Mouse (Mus musculus) midbrain, embryonic 11.5 days (tissue): ENCODE measurements around the gene Itga9. TPM values are rescaled to one million over a fixed set of nuclear protein-coding genes. Genes with fewer than 3 reads are reported as not detected.
A peak's percentile ranks its signal among the peaks of the same experiment; 100 is the strongest.

ENCODE experiments used
- ATAC-seq: fragments of 200-750 bp; cut with Nextera tagmentation; 2 replicates; pipeline ENCODE4 v1.8.0; 2017; ENCODE audit warnings: moderate TSS enrichment, moderate library complexity; ENCODE audit not compliant: low FRiP score
- DNase-seq: peaks from one replicate; pipeline ENCODE4 v3.0.0; 2015; ENCODE audit warnings: low spot score; ENCODE audit errors: missing footprints
- H3K27ac ChIP-seq: fragments of 300-500 bp; sonication (generic); 2 replicates; pipeline ENCODE4 v1.5.1; 2014; ENCODE audit warnings: low read depth, low read length
- H3K27me3 ChIP-seq: fragments of 300-500 bp; sonication (generic); 2 replicates; pipeline ENCODE4 v1.6.1; 2014; ENCODE audit warnings: mild to moderate bottlenecking, low read length, moderate library complexity, mixed read lengths; ENCODE audit not compliant: control insufficient read depth, insufficient read depth
- H3K36me3 ChIP-seq: fragments of 300-500 bp; sonication (generic); 2 replicates; pipeline ENCODE4 v1.6.1; 2014; ENCODE audit warnings: mild to moderate bottlenecking, low read length, moderate library complexity, mixed read lengths; ENCODE audit not compliant: control insufficient read depth, insufficient read depth
- H3K4me1 ChIP-seq: fragments of 300-500 bp; sonication (generic); 2 replicates; pipeline ENCODE4 v1.6.1; 2014; ENCODE audit warnings: low read length; ENCODE audit not compliant: control insufficient read depth, insufficient read depth
- H3K4me2 ChIP-seq: fragments of 300-500 bp; sonication (generic); 2 replicates; pipeline ENCODE4 v1.6.1; 2014; ENCODE audit warnings: mild to moderate bottlenecking, moderate library complexity
- H3K4me3 ChIP-seq: fragments of 300-500 bp; sonication (generic); 2 replicates; pipeline ENCODE4 v1.5.1; 2014; ENCODE audit warnings: low read depth, low read length
- H3K9ac ChIP-seq: fragments of 300-500 bp; sonication (generic); 2 replicates; pipeline ENCODE4 v1.6.1; 2014; ENCODE audit warnings: low read length
- H3K9me3 ChIP-seq: fragments of 300-500 bp; sonication (generic); 2 replicates; pipeline ENCODE4 v1.6.1; 2016; ENCODE audit warnings: low read length; ENCODE audit not compliant: control insufficient read depth
- WGBS: fragments of 180-500 bp; shearing (Covaris S2); extraction: QIAGEN DNeasy Blood & Tissue Kit; methylation state at CpG from one replicate; pipeline ENCODE4 v1.1.7; 2014; 5-methylcytosine and 5-hydroxymethylcytosine counted together
- polyA plus RNA-seq: library from polyadenylated mRNA; unstranded; fragments of >200 nt; fragmentation: Nextera tagmentation; extraction: Ambion mirVana; gene quantifications from 2 replicates; pipeline ENCODE4 v1.2.1, GENCODE M21; 2014

Gene Itga9
- polyA plus RNA-seq, 1 experiment from 2014 or later: 4.0 TPM

DNA sequence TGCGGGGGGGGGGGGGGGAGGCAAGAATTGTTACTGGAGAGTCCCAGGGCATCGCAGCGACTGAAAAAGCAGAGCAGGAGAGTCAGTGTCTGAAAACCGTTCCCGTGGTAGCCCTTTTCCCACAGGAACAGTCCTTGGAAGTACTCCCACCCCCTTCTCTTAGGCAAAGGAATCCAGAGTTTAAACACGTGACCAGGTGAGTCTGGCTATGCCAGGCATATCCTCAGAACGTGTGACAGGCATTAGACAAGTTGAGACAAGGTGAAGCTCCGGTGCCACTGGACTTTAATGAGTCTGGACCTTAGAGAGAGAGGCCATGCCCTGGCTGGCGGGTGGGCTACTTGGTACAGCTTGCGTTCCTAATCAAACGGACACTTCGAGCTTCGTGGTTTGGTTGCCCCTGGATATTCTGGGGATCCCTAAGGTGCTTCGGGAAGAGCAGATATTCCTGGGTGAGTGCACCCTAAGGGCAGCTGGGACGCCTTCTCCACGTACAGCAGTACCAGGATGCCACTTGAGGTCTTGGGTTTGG is 318.1 kb downstream of the Itga9 start:
- no peak for ATAC-seq
- Histone ChIP-seq H3K27me3 (no peaks in the 10 kb centered on the region; the same call in 1 of the 2 replicates), H3K27ac (no peak overlapping the region), H3K4me1 (peaks cover 17% of the 10 kb centered on the region; the same call in 1 of the 2 replicates), H3K36me3 (no peaks in the 10 kb centered on the region), H3K4me3 (peak overlapping the region; percentile 63), H3K9ac (peak overlapping the region; percentile 61), H3K4me2 (peak overlapping the region; percentile 97), H3K9me3 (no peaks in the 10 kb centered on the region)
- WGBS: 11% methylated on average over 16 of the region's 16 CpGs
- peak; percentile 90 for DNase-seq

DNA sequence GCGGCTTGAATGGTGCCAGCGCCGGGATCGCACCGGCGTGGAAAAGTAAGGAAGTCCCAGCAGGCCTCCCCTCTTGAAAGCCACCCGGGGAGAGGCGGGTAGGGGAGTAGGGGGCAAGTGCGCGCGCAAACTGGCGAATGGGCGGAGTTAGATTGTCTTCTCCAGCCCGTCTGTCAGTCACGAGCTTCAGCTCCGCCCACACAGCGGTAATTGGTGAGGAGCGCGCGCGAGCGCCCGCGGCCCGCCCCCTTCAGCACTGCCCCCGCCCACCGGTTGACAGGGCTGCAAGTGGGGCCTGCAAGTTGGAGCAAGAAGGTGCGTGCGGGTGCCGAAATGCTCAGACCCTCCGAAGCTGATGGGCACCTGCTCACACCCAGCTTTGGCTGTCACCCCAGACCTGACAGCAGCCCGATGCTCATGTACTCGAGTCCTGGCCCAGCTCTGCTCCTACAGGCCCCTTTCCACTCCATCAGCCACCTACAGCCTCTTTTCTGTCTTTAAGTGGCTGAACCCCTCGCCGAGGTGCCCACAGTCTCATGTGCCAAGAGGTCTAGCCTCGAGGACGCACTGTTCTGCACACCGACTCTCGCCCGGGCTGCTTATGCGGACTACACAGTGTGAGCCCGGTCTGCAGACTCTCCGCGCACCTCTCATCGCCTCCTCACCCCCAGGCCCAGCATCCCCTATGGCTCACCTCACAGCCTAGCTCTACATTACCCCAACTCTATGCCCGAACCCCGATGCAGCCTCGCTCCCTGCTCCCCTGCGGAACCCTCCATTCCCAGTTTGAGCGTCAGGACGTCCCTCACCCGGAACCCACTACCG is 319.0 kb downstream of the Itga9 start:
- ATAC-seq (peak; percentile 90), DNase-seq (peak; percentile 99)
- under 1% methylated on average over 52 of the region's 53 CpGs for WGBS
- H3K9me3 ChIP-seq: no peaks in the 10 kb centered on the region
- no peak overlapping the region; the same call in 1 of the 2 replicates for H3K27ac ChIP-seq
- no peaks in the 10 kb centered on the region; the same call in 1 of the 2 replicates for H3K27me3 ChIP-seq
- peak overlapping the region; percentile 78 for H3K9ac ChIP-seq
- H3K36me3 ChIP-seq: no peaks in the 10 kb centered on the region
- peaks cover 17% of the 10 kb centered on the region; the same call in 1 of the 2 replicates for H3K4me1 ChIP-seq
- H3K4me2 ChIP-seq: peak overlapping the region; percentile 97
- peak overlapping the region; percentile 63 for H3K4me3 ChIP-seq

DNA sequence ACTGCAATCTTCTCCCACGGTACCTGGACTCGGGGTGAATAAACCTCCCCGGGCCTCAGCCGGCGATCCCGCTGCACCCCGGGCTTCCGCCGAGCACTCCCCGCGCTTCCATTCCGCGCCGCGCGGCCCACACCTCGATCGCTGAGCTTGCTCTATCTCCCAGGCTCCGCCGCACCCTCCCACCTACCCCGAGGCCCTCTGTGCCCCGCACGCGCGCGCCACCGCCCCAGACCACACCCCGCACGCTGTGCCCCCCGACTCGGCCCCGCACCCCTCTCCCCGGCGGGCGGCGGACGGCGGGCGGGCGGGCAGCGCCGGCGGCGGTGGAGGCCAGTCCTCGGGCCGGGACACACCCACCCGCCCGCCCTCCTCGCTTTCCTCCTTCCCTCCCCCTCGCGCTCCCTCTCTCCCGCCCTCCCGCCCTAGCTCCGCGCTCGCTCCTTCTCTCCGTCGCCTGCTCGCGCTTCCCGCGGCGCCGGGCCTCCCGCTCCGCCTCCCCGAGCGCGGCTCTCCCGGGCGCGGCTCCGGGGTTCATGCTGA is 319.7 kb downstream of the Itga9 start, which contains the start of gene Ctdspl:
TSS of gene Ctdspl (plus strand) at position 343 of the 540 bp plus-strand sequence.
- no peaks in the 10 kb centered on the region for H3K9me3 ChIP-seq
- H3K4me3 ChIP-seq: peak within 1 kb of the TSS; percentile 63
- peak; percentile 68 for ATAC-seq
- H3K4me2 ChIP-seq: peak within 1 kb of the TSS; percentile 97
- peaks cover 17% of the 10 kb centered on the region; the same call in 1 of the 2 replicates for H3K4me1 ChIP-seq
- H3K27ac ChIP-seq: no peak within 1 kb of the TSS; the same call in 1 of the 2 replicates
- no peaks in the 10 kb centered on the region for H3K36me3 ChIP-seq
- no peak for DNase-seq
- WGBS: under 1% methylated on average over 33 of the region's 73 CpGs
- H3K27me3 ChIP-seq: no peaks in the 10 kb centered on the region; the same call in 1 of the 2 replicates
- H3K9ac ChIP-seq: peak within 1 kb of the TSS; percentile 78

DNA sequence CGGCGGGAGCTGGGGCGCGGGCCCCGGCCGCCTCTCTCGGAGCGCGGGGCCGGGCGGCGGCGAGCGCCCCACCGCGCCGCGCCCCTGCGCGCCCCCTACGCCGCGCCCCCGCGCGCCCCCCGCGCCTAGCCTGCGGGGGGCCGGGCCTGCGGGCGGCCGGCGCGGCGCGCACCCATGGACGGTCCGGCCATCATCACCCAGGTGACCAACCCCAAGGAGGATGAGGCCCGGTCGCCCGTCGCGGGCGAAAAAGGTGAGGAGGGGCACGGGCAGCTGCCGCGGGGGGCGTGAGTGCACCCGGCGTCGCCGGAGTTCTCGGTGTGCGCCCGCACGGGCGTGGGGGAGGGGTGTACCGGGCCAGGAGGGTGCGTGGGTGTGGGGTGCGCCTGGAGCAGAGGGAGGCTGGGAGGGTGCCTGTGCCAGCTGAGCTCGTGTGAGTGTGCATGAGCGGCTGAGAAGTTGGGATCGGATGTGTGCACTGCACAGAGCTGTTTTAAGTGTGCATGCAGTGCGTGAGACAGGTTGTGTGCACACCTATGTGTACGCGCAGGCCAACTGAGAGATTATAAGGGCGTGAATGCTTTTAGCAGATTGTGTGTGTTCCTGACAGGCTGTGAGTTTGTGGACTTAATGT is 320.3 kb downstream of the Itga9 start:
- Histone ChIP-seq H3K9me3 (no peaks in the 10 kb centered on the region), H3K4me1 (peaks cover 17% of the 10 kb centered on the region; the same call in 1 of the 2 replicates), H3K4me2 (peak overlapping the region; percentile 97), H3K36me3 (no peaks in the 10 kb centered on the region), H3K27me3 (no peaks in the 10 kb centered on the region; the same call in 1 of the 2 replicates), H3K27ac (no peak overlapping the region), H3K4me3 (peak overlapping the region; percentile 63), H3K9ac (peak overlapping the region; percentile 78)
- peak; percentile 91 for DNase-seq
- peak; percentile 17 for ATAC-seq
- WGBS: 4% methylated on average over 50 of the region's 68 CpGs

- DNase-seq: peak; percentile 86
- Histone ChIP-seq H3K27ac (no peak overlapping the region), H3K4me3 (peak overlapping the region; percentile 63), H3K36me3 (no peaks in the 10 kb centered on the region), H3K4me2 (peak overlapping the region; percentile 97), H3K9me3 (no peaks in the 10 kb centered on the region), H3K9ac (no peak overlapping the region), H3K27me3 (no peaks in the 10 kb centered on the region; the same call in 1 of the 2 replicates), H3K4me1 (peaks cover 17% of the 10 kb centered on the region; the same call in 1 of the 2 replicates)
- no peak for ATAC-seq
- 56% methylated on average over 8 of the region's 8 CpGs for WGBS
Measured at GRCm38 (mm10) chr9:118927501-118927900, 321.0 kb downstream of the Itga9 start.

- peaks cover 17% of the 10 kb centered on the region; the same call in 1 of the 2 replicates for H3K4me1 ChIP-seq
- peak overlapping the region; percentile 63; the same call in 1 of the 2 replicates for H3K4me3 ChIP-seq
- H3K9ac ChIP-seq: no peak overlapping the region
- H3K9me3 ChIP-seq: no peaks in the 10 kb centered on the region
- H3K4me2 ChIP-seq: peak overlapping the region; percentile 97; the same call in 1 of the 2 replicates
- DNase-seq (no peak), ATAC-seq (no peak)
- H3K27me3 ChIP-seq: no peaks in the 10 kb centered on the region; the same call in 1 of the 2 replicates
- H3K27ac ChIP-seq: no peak overlapping the region
- 44% methylated on average over 2 of the region's 2 CpGs for WGBS
- no peaks in the 10 kb centered on the region for H3K36me3 ChIP-seq
Measured at GRCm38 (mm10) chr9:118928007-118928406, 321.5 kb downstream of the Itga9 start.

DNA sequence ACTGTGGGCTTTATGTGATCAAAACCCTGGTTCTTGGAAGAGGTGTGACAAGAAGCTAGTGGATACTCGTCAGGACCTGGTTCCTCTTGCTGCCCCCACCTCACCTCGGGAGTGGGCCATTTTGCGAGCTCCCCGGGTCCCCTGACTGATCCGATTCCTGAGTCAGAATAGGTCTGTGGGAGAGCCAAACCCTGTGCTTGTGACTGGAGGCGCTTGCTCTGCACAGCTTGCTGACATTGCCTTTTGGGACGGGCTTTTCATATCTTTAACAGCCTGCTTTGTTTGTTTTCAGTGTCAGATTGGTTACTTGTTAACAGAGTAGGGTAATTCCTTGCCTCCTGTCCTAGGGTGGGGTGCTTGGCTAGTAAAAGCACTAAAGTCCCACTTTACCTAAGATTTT is 322.2 kb downstream of the Itga9 start:
- no peak overlapping the region for H3K9ac ChIP-seq
- ATAC-seq: no peak

GRCm38 (mm10) chr9:118930611-118931010 is 324.1 kb downstream of the Itga9 start:
- no peak overlapping the region for H3K27ac ChIP-seq
- no peak overlapping the region for H3K4me3 ChIP-seq
- no peaks in the 10 kb centered on the region for H3K9me3 ChIP-seq
- WGBS: 77% methylated on average over 9 of the region's 9 CpGs
- no peak overlapping the region for H3K9ac ChIP-seq
- ATAC-seq (no peak), DNase-seq (no peak)
- H3K4me1 ChIP-seq: peaks cover 11% of the 10 kb centered on the region; the same call in 1 of the 2 replicates
- H3K27me3 ChIP-seq: no peaks in the 10 kb centered on the region; the same call in 1 of the 2 replicates
- H3K36me3 ChIP-seq: no peaks in the 10 kb centered on the region
- no peak overlapping the region for H3K4me2 ChIP-seq

More for the DNA sequence above, 322.2 kb downstream of the Itga9 start:
- no peaks in the 10 kb centered on the region for H3K36me3 ChIP-seq
- no peaks in the 10 kb centered on the region for H3K9me3 ChIP-seq
- no peaks in the 10 kb centered on the region; the same call in 1 of the 2 replicates for H3K27me3 ChIP-seq
- no peak overlapping the region for H3K4me3 ChIP-seq
- WGBS: 58% methylated on average over 7 of the region's 7 CpGs
- no peak overlapping the region for H3K4me2 ChIP-seq
- no peak for DNase-seq
- H3K27ac ChIP-seq: no peak overlapping the region
- peaks cover 17% of the 10 kb centered on the region; the same call in 1 of the 2 replicates for H3K4me1 ChIP-seq
